Mouse (Mus musculus): ENCODE data around the gene Ddx58. TPM values are rescaled to one million over a fixed set of nuclear protein-coding genes. Genes with fewer than 3 reads are reported as not detected.

The Ddx58 gene
- polyA plus RNA-seq, 1 experiment from 2014 or later: 3.2 TPM

- Histone ChIP-seq H3K4me3 (no peak overlapping the region), H3K4me1 (no peaks in the 10 kb centered on the region), H3K4me2 (replicated peaks) (no peak overlapping the region), H3K27ac (replicated peaks) (no peak overlapping the region), H3K36me3 (peaks cover 32% of the 10 kb centered on the region), H3K9ac (replicated peaks) (no peak overlapping the region), H3K27me3 (no peaks in the 10 kb centered on the region), H3K9me3 (no peaks in the 10 kb centered on the region)
- ATAC-seq (replicated peaks): no peak
- 92% methylated on average over 4 of the region's 4 CpGs for WGBS
These were observed 68.2 kb downstream of the Ddx58 start for GRCm38 (mm10) chr4:40171477-40171876.

- Histone ChIP-seq H3K4me3 (no peak overlapping the region), H3K9ac (replicated peaks) (no peak overlapping the region), H3K27ac (replicated peaks) (no peak overlapping the region), H3K4me1 (no peaks in the 10 kb centered on the region), H3K9me3 (no peaks in the 10 kb centered on the region), H3K27me3 (no peaks in the 10 kb centered on the region), H3K36me3 (peaks cover 27% of the 10 kb centered on the region), H3K4me2 (replicated peaks) (no peak overlapping the region)
- no peak for ATAC-seq (replicated peaks)
- WGBS: 86% methylated on average over 10 of the region's 10 CpGs
These were observed 76.0 kb downstream of the Ddx58 start for GRCm38 (mm10) chr4:40163646-40164045.

GRCm38 (mm10) chr4:40160591-40161434, 78.8 kb downstream of the Ddx58 start:
- Histone ChIP-seq H3K9ac (replicated peaks) (no peak overlapping the region), H3K4me1 (no peaks in the 10 kb centered on the region), H3K9me3 (no peaks in the 10 kb centered on the region), H3K4me3 (no peak overlapping the region), H3K4me2 (replicated peaks) (no peak overlapping the region), H3K36me3 (peaks cover 7% of the 10 kb centered on the region; the same call in 1 of the 2 replicates), H3K27me3 (no peaks in the 10 kb centered on the region), H3K27ac (replicated peaks) (no peak overlapping the region)
- WGBS: 97% methylated on average over 8 of the region's 8 CpGs
- ATAC-seq (replicated peaks): no peak

- no peaks in the 10 kb centered on the region for H3K4me1 ChIP-seq
- ATAC-seq (replicated peaks): no peak
- H3K36me3 ChIP-seq: no peaks in the 10 kb centered on the region
- no peak overlapping the region for H3K4me2 ChIP-seq (replicated peaks)
- H3K9me3 ChIP-seq: no peaks in the 10 kb centered on the region
- H3K27ac ChIP-seq (replicated peaks): no peak overlapping the region
- WGBS: 75% methylated on average over 5 of the region's 5 CpGs
- no peaks in the 10 kb centered on the region for H3K27me3 ChIP-seq
- no peak overlapping the region for H3K9ac ChIP-seq (replicated peaks)
- H3K4me3 ChIP-seq: no peak overlapping the region
These were observed 81.4 kb downstream of the Ddx58 start for GRCm38 (mm10) chr4:40158224-40158540.

GRCm38 (mm10) chr4:40157500-40158223, 82.0 kb downstream of the Ddx58 start:
- Histone ChIP-seq H3K36me3 (no peaks in the 10 kb centered on the region), H3K27me3 (no peaks in the 10 kb centered on the region), H3K4me3 (no peak overlapping the region), H3K9me3 (no peaks in the 10 kb centered on the region), H3K27ac (replicated peaks) (no peak overlapping the region), H3K4me2 (replicated peaks) (no peak overlapping the region), H3K4me1 (no peaks in the 10 kb centered on the region), H3K9ac (replicated peaks) (no peak overlapping the region)
- no peak for ATAC-seq (replicated peaks)
- 90% methylated on average over 5 of the region's 5 CpGs for WGBS

GRCm38 (mm10) chr4:40156582-40157499, 82.8 kb downstream of the Ddx58 start:
- Histone ChIP-seq H3K4me2 (replicated peaks) (no peak overlapping the region), H3K27me3 (no peaks in the 10 kb centered on the region), H3K27ac (replicated peaks) (no peak overlapping the region), H3K9me3 (no peaks in the 10 kb centered on the region), H3K36me3 (no peaks in the 10 kb centered on the region), H3K4me1 (no peaks in the 10 kb centered on the region), H3K9ac (replicated peaks) (no peak overlapping the region), H3K4me3 (no peak overlapping the region)
- 62% methylated on average over 18 of the region's 18 CpGs for WGBS
- ATAC-seq (replicated peaks): no peak

- H3K4me2 ChIP-seq (replicated peaks): no peak overlapping the region
These were observed 83.5 kb downstream of the Ddx58 start for GRCm38 (mm10) chr4:40156153-40156552.

GRCm38 (mm10) chr4:40155467-40155999, 84.1 kb downstream of the Ddx58 start:
- no peak for ATAC-seq (replicated peaks)
- H3K9me3 ChIP-seq: no peaks in the 10 kb centered on the region
- no peaks in the 10 kb centered on the region for H3K36me3 ChIP-seq
- H3K4me3 ChIP-seq: no peak overlapping the region
- H3K4me1 ChIP-seq: no peaks in the 10 kb centered on the region
- no peaks in the 10 kb centered on the region for H3K27me3 ChIP-seq
- H3K9ac ChIP-seq (replicated peaks): no peak overlapping the region
- no peak overlapping the region for H3K27ac ChIP-seq (replicated peaks)
- no peak overlapping the region for H3K4me2 ChIP-seq (replicated peaks)
- WGBS: 91% methylated on average over 13 of the region's 13 CpGs

More at GRCm38 (mm10) chr4:40156153-40156552, 83.5 kb downstream of the Ddx58 start:
- Histone ChIP-seq H3K9ac (replicated peaks) (no peak overlapping the region), H3K27me3 (no peaks in the 10 kb centered on the region), H3K27ac (replicated peaks) (no peak overlapping the region), H3K4me3 (no peak overlapping the region), H3K9me3 (no peaks in the 10 kb centered on the region), H3K36me3 (no peaks in the 10 kb centered on the region), H3K4me1 (no peaks in the 10 kb centered on the region)
- 90% methylated on average over 2 of the region's 2 CpGs for WGBS
- no peak for ATAC-seq (replicated peaks)

- Histone ChIP-seq H3K9ac (replicated peaks) (no peak overlapping the region), H3K4me3 (no peak overlapping the region), H3K27ac (replicated peaks) (no peak overlapping the region), H3K4me2 (replicated peaks) (no peak overlapping the region), H3K27me3 (no peaks in the 10 kb centered on the region), H3K36me3 (no peaks in the 10 kb centered on the region), H3K4me1 (no peaks in the 10 kb centered on the region), H3K9me3 (no peaks in the 10 kb centered on the region)
- 89% methylated on average over 4 of the region's 4 CpGs for WGBS
- ATAC-seq (replicated peaks): no peak
These were observed 84.9 kb downstream of the Ddx58 start for GRCm38 (mm10) chr4:40154751-40155150.

Measured in forebrain, embryonic 15.5 days (tissue).